Mouse (Mus musculus) intestine, embryonic 14.5 days (tissue): Measurements from ENCODE around the gene Plek. TPM values are rescaled to one million over a fixed set of nuclear protein-coding genes. Genes with fewer than 3 reads are reported as not detected.

ENCODE experiments used
- ATAC-seq: fragments of 200-750 bp; cut with Nextera tagmentation; replicated peaks from 2 replicates; pipeline ENCODE4 v1.8.0; 2017; ENCODE audit warnings: low read depth, moderate number of reproducible peaks, moderate TSS enrichment, moderate library complexity; ENCODE audit not compliant: low FRiP score, low TSS enrichment
- DNase-seq: peaks from one replicate; pipeline ENCODE4 v3.0.0-alpha.2; 2018; ENCODE audit warnings: low spot score
- H3K27ac ChIP-seq: fragments of 300-500 bp; sonication (generic); 2 replicates; pipeline ENCODE4 v1.5.1; 2014; ENCODE audit warnings: low read depth, mild to moderate bottlenecking, control low read depth
- H3K27me3 ChIP-seq: fragments of 300-500 bp; sonication (generic); replicated peaks from 2 replicates; pipeline ENCODE4 v1.6.1; 2014; ENCODE audit warnings: low read length, control low read depth; ENCODE audit not compliant: control insufficient read depth, insufficient read depth
- H3K36me3 ChIP-seq: fragments of 300-500 bp; sonication (generic); 2 replicates; pipeline ENCODE4 v1.6.1; 2014; ENCODE audit warnings: low read length, control low read depth; ENCODE audit not compliant: control insufficient read depth, insufficient read depth
- H3K4me1 ChIP-seq: fragments of 300-500 bp; sonication (generic); replicated peaks from 2 replicates; pipeline ENCODE4 v1.6.1; 2014; ENCODE audit warnings: low read length, control low read depth, mixed read lengths; ENCODE audit not compliant: control insufficient read depth, insufficient read depth
- H3K4me2 ChIP-seq: fragments of 300-500 bp; sonication (generic); 2 replicates; pipeline ENCODE4 v1.6.1; 2014; ENCODE audit warnings: low read length
- H3K4me3 ChIP-seq: fragments of 300-500 bp; sonication (generic); 2 replicates; pipeline ENCODE4 v1.5.1; 2014; ENCODE audit warnings: low read depth, low read length, control low read depth, mixed read lengths
- H3K9ac ChIP-seq: fragments of 300-500 bp; sonication (generic); 2 replicates; pipeline ENCODE4 v1.6.1; 2014; ENCODE audit warnings: mild to moderate bottlenecking, low read length
- H3K9me3 ChIP-seq: fragments of 300-500 bp; sonication (generic); 2 replicates; pipeline ENCODE4 v1.6.1; 2016; ENCODE audit warnings: low read length, control low read depth; ENCODE audit not compliant: control insufficient read depth
- WGBS: fragments of 180-500 bp; shearing (Covaris S2); extraction: QIAGEN DNeasy Blood & Tissue Kit; methylation state at CpG from one replicate; pipeline ENCODE4 v1.1.7; 2014; 5-methylcytosine and 5-hydroxymethylcytosine counted together
- polyA plus RNA-seq: library from polyadenylated mRNA; unstranded; fragments of >200 nt; fragmentation: Nextera tagmentation; extraction: Ambion mirVana; gene quantifications from 2 replicates; pipeline ENCODE4 v1.2.1, GENCODE M21; 2014

The Plek gene
- polyA plus RNA-seq, 1 experiment from 2014 or later, result 3.0 TPM

GRCm38 (mm10) chr11:16992880-16993279 lies 59.3 kb downstream of the Plek start:
- no peak overlapping the region for H3K4me2 ChIP-seq
- no peak for ATAC-seq
- no peak overlapping the region for H3K4me3 ChIP-seq
- no peak overlapping the region for H3K9ac ChIP-seq
- no peaks in the 10 kb centered on the region for H3K27me3 ChIP-seq
- H3K27ac ChIP-seq, result no peak overlapping the region
- 83% methylated on average over 6 of the region's 6 CpGs for WGBS
- H3K4me1 ChIP-seq, result no peaks in the 10 kb centered on the region
- H3K9me3 ChIP-seq, result no peaks in the 10 kb centered on the region
- H3K36me3 ChIP-seq, result no peaks in the 10 kb centered on the region
- no peak for DNase-seq

- 83% methylated on average over 5 of the region's 5 CpGs for WGBS
These were observed 62.3 kb downstream of the Plek start for GRCm38 (mm10) chr11:16989885-16990284.

GRCm38 (mm10) chr11:16987745-16988328 lies 64.3 kb downstream of the Plek start:
- Histone ChIP-seq H3K4me1 (no peaks in the 10 kb centered on the region), H3K27me3 (no peaks in the 10 kb centered on the region), H3K4me2 (no peak overlapping the region), H3K36me3 (no peaks in the 10 kb centered on the region), H3K27ac (no peak overlapping the region), H3K9me3 (no peaks in the 10 kb centered on the region), H3K4me3 (no peak overlapping the region), H3K9ac (no peak overlapping the region)
- no peak for ATAC-seq
- 72% methylated on average over 6 of the region's 6 CpGs for WGBS
- no peak for DNase-seq

More at GRCm38 (mm10) chr11:16989885-16990284, 62.3 kb downstream of the Plek start:
- ATAC-seq (no peak), DNase-seq (no peak)
- Histone ChIP-seq H3K4me1 (no peaks in the 10 kb centered on the region), H3K4me3 (no peak overlapping the region), H3K27me3 (no peaks in the 10 kb centered on the region), H3K27ac (no peak overlapping the region), H3K36me3 (no peaks in the 10 kb centered on the region), H3K9me3 (no peaks in the 10 kb centered on the region), H3K9ac (no peak overlapping the region), H3K4me2 (no peak overlapping the region)

- Histone ChIP-seq H3K36me3 (no peaks in the 10 kb centered on the region), H3K27me3 (no peaks in the 10 kb centered on the region), H3K4me1 (no peaks in the 10 kb centered on the region), H3K4me2 (no peak overlapping the region), H3K9ac (no peak overlapping the region), H3K27ac (no peak overlapping the region), H3K9me3 (no peaks in the 10 kb centered on the region), H3K4me3 (no peak overlapping the region)
- DNase-seq (no peak), ATAC-seq (no peak)
- WGBS, result 83% methylated on average over 7 of the region's 7 CpGs
These were observed 65.5 kb downstream of the Plek start for GRCm38 (mm10) chr11:16986550-16987187.

- Histone ChIP-seq H3K4me2 (no peak overlapping the region), H3K27me3 (no peaks in the 10 kb centered on the region), H3K4me1 (no peaks in the 10 kb centered on the region), H3K9ac (no peak overlapping the region), H3K9me3 (no peaks in the 10 kb centered on the region), H3K4me3 (no peak overlapping the region), H3K36me3 (no peaks in the 10 kb centered on the region), H3K27ac (no peak overlapping the region)
- no peak for DNase-seq
- no peak for ATAC-seq
- 75% methylated on average over 5 of the region's 5 CpGs for WGBS
These were observed 73.9 kb downstream of the Plek start for GRCm38 (mm10) chr11:16978161-16978707.

- 67% methylated on average over 2 of the region's 2 CpGs for WGBS
- DNase-seq, result no peak
- no peaks in the 10 kb centered on the region for H3K27me3 ChIP-seq
- no peak overlapping the region for H3K9ac ChIP-seq
- H3K4me2 ChIP-seq, result no peak overlapping the region
- H3K4me3 ChIP-seq, result no peak overlapping the region
- H3K9me3 ChIP-seq, result no peaks in the 10 kb centered on the region
- ATAC-seq, result no peak
- H3K36me3 ChIP-seq, result no peaks in the 10 kb centered on the region
- H3K27ac ChIP-seq, result no peak overlapping the region
- no peaks in the 10 kb centered on the region for H3K4me1 ChIP-seq
These were observed 74.6 kb downstream of the Plek start for GRCm38 (mm10) chr11:16977611-16978010.

GRCm38 (mm10) chr11:16976937-16977336 lies 75.2 kb downstream of the Plek start:
- Histone ChIP-seq H3K4me3 (no peak overlapping the region), H3K4me1 (no peaks in the 10 kb centered on the region), H3K27ac (no peak overlapping the region), H3K4me2 (no peak overlapping the region), H3K9me3 (no peaks in the 10 kb centered on the region), H3K36me3 (no peaks in the 10 kb centered on the region), H3K9ac (no peak overlapping the region), H3K27me3 (no peaks in the 10 kb centered on the region)
- ATAC-seq (no peak), DNase-seq (no peak)
- WGBS, result 80% methylated on average over 4 of the region's 4 CpGs

GRCm38 (mm10) chr11:16973086-16973485 lies 79.1 kb downstream of the Plek start:
- 85% methylated on average over 1 of the region's 1 CpGs for WGBS
- Histone ChIP-seq H3K36me3 (no peaks in the 10 kb centered on the region), H3K4me1 (no peaks in the 10 kb centered on the region), H3K4me2 (no peak overlapping the region), H3K4me3 (no peak overlapping the region), H3K9me3 (no peaks in the 10 kb centered on the region), H3K27me3 (no peaks in the 10 kb centered on the region), H3K27ac (no peak overlapping the region), H3K9ac (no peak overlapping the region)
- ATAC-seq (no peak), DNase-seq (no peak)

GRCm38 (mm10) chr11:16972027-16972426 lies 80.2 kb downstream of the Plek start:
- H3K36me3 ChIP-seq, result no peaks in the 10 kb centered on the region
- H3K9ac ChIP-seq, result no peak overlapping the region
- H3K4me1 ChIP-seq, result no peaks in the 10 kb centered on the region
- ATAC-seq (no peak), DNase-seq (no peak)
- no peak overlapping the region for H3K4me2 ChIP-seq
- H3K9me3 ChIP-seq, result no peaks in the 10 kb centered on the region
- WGBS, result 88% methylated on average over 3 of the region's 3 CpGs
- H3K4me3 ChIP-seq, result no peak overlapping the region
- H3K27me3 ChIP-seq, result no peaks in the 10 kb centered on the region
- no peak overlapping the region for H3K27ac ChIP-seq
